Mouse (Mus musculus) stomach, postnatal 0 days (tissue): ENCODE measurements around the gene Gp1bb. TPM values are rescaled to one million over a fixed set of nuclear protein-coding genes. Genes with fewer than 3 reads are reported as not detected.

Source experiments
- ATAC-seq: fragments of 200-750 bp; cut with Nextera tagmentation; 2 replicates; pipeline ENCODE4 v1.8.0; 2017; ENCODE audit not compliant: low FRiP score, low TSS enrichment
- DNase-seq: peaks from one replicate; pipeline ENCODE4 v3.0.0-alpha.2; 2016; ENCODE audit warnings: low spot score
- H3K27ac ChIP-seq: fragments of 300-500 bp; sonication (generic); replicated peaks from 2 replicates; pipeline ENCODE4 v1.5.1; 2014; ENCODE audit warnings: mild to moderate bottlenecking, control low read depth
- H3K27me3 ChIP-seq: fragments of 300-500 bp; sonication (generic); 2 replicates; pipeline ENCODE4 v1.6.1; 2014; ENCODE audit warnings: low read length; ENCODE audit not compliant: control insufficient read depth, insufficient read depth
- H3K36me3 ChIP-seq: fragments of 300-500 bp; sonication (generic); 2 replicates; pipeline ENCODE4 v1.6.1; 2014; ENCODE audit warnings: low read length, mixed read lengths; ENCODE audit not compliant: control insufficient read depth, insufficient read depth
- H3K4me1 ChIP-seq: fragments of 300-500 bp; sonication (generic); replicated peaks from 2 replicates; pipeline ENCODE4 v1.6.1; 2014; ENCODE audit warnings: antibody characterized with exemption; ENCODE audit not compliant: control insufficient read depth, insufficient read depth
- H3K4me2 ChIP-seq: fragments of 300-500 bp; sonication (generic); replicated peaks from 2 replicates; pipeline ENCODE4 v1.6.1; 2014; ENCODE audit warnings: low read depth, mild to moderate bottlenecking, control low read depth, moderate library complexity
- H3K4me3 ChIP-seq: fragments of 300-500 bp; sonication (generic); 2 replicates; pipeline ENCODE4 v1.5.1; 2014; ENCODE audit warnings: low read depth, low read length, control low read depth
- H3K9ac ChIP-seq: fragments of 300-500 bp; sonication (generic); 2 replicates; pipeline ENCODE4 v1.6.1; 2014; ENCODE audit warnings: mild to moderate bottlenecking, low read length, control low read depth, mixed read lengths
- H3K9me3 ChIP-seq: fragments of 300-500 bp; sonication (generic); 2 replicates; pipeline ENCODE4 v1.6.1; 2016; ENCODE audit warnings: low read length; ENCODE audit not compliant: control insufficient read depth
- CTCF ChIP-seq: IDR thresholded peaks from 2 replicates; pipeline ENCODE4 v1.5.1; 2016; ENCODE audit warnings: antibody characterized with exemption, low read depth, mild to moderate bottlenecking, moderate library complexity
- EP300 ChIP-seq: optimal IDR thresholded peaks from 2 replicates; pipeline ENCODE3; 2016; ENCODE audit warnings: antibody characterized with exemption
- WGBS: fragments of 180-500 bp; shearing (Covaris S2); extraction: QIAGEN DNeasy Blood & Tissue Kit; methylation state at CpG from one replicate; pipeline ENCODE4 v1.1.7; 2014; 5-methylcytosine and 5-hydroxymethylcytosine counted together
- polyA plus RNA-seq: library from polyadenylated mRNA; unstranded; fragments of >200 nt; fragmentation: Nextera tagmentation; extraction: Ambion mirVana; gene quantifications from 2 replicates; pipeline ENCODE4 v1.2.1, GENCODE M21; 2015

Gene Gp1bb
- polyA plus RNA-seq, 1 experiment from 2014 or later = 4.6 TPM

DNA sequence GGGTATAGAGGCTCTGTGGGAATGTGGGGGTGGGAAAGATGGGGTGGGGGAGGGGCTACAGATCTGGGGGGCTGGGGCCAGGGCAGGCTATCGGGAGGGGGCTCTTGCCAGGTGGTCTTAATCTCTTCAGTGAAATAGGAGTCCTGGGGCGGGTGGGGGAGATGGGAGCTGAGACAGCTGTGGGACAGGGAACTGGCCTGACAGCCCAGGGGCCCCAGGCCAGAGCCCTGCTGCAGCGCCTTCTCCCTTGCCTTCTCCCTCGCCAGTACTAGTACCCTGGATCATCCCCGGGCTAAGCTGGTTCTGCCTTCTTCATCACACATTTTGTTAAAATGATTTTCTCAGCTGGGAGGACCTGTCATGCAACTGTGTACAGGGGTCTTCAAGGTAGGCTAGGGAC is 25.9 kb downstream of the Gp1bb start:
- peaks cover 5% of the 10 kb centered on the region for H3K4me1 ChIP-seq
- WGBS = 58% methylated on average over 5 of the region's 5 CpGs

DNA sequence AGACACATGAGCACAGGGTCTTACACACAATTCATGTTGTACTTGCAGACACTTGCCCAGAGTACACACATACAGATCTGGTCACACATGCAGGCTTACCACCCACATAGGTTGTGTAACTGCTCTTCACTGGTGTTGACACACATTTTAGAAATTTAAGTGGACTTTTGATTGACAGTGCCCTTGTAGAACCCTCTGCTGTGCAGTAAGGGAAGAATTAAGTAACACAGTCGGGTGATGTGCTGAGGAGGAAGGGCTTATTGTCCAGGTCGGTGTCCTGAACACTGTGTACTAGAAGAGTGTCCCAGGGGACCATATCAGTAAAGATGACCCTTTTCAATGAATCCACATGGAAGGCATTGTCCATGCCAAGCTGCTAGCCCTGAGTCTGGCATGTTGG is 28.3 kb downstream of the Gp1bb start:
- peaks cover 6% of the 10 kb centered on the region for H3K4me1 ChIP-seq
- H3K9ac ChIP-seq = no peak overlapping the region
- TF ChIP-seq CTCF (no peak), EP300 (no peak)
- H3K36me3 ChIP-seq = no peaks in the 10 kb centered on the region
- H3K4me3 ChIP-seq = no peak overlapping the region
- no peak overlapping the region for H3K27ac ChIP-seq
- H3K27me3 ChIP-seq = peaks cover 12% of the 10 kb centered on the region; the same call in 1 of the 2 replicates
- 76% methylated on average over 2 of the region's 2 CpGs for WGBS
- DNase-seq = no peak
- ATAC-seq = no peak
- no peaks in the 10 kb centered on the region for H3K9me3 ChIP-seq
- no peak overlapping the region for H3K4me2 ChIP-seq

More for the DNA sequence above, 25.9 kb downstream of the Gp1bb start:
- Histone ChIP-seq H3K9ac (no peak overlapping the region), H3K9me3 (no peaks in the 10 kb centered on the region), H3K36me3 (no peaks in the 10 kb centered on the region), H3K4me2 (no peak overlapping the region), H3K4me3 (no peak overlapping the region), H3K27ac (no peak overlapping the region), H3K27me3 (no peaks in the 10 kb centered on the region)
- ATAC-seq (no peak), DNase-seq (no peak)
- TF ChIP-seq CTCF (no peak), EP300 (no peak)

DNA sequence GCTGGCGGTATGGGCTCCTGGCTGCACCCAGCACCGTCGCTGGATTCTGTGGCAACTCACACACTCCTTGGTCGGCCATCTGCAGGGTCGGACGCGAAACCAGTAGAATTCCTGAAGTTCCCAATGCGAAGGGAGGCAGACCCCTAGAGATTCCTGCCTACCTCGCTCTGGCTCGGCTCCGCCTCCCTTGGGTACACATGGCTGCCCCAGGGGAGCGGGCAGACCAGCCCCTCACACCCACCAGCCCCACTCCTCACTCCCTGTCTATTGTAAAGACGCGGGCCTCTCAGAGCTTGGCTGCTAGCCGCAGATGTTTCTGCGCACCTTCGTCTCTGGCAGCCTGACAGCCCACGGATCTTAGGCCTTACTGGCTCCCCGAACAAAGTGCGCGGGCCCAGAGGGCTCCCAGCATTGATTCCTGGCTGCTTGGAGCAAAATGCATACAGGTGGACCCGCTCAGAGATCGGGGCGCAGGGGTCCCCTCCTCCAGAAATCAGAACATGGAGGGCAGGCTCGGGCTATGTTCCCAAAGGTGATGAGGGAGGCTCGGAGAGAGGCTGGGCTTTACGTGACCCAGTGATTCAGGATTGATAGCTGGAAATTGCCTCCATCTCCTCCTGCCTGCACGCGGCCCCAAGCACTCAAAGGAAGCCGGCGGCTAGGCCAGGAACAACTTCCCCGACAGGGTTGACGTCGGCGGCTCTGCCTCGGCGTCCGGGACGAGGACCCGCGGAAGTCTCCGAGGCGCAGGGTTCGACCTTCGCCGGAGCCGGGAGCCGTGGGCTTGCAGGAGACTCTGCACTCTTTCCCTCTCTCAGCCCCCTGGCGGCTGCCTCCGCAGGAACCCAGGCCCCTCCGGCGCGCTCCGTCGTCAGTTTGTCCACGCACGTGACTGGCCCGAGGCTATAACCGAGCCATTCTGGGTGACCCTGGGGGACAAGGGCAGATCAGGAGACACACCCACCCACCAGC is 30.9 kb downstream of the Gp1bb start:
- peak; percentile 31 for DNase-seq
- H3K27me3 ChIP-seq = peaks cover 27% of the 10 kb centered on the region
- H3K9ac ChIP-seq = no peak overlapping the region
- no peak overlapping the region for H3K27ac ChIP-seq
- TF ChIP-seq CTCF (peak; percentile 62), EP300 (no peak)
- ATAC-seq = no peak
- peak overlapping the region; percentile 42 for H3K4me2 ChIP-seq
- 6% methylated on average over 58 of the region's 59 CpGs for WGBS
- H3K9me3 ChIP-seq = no peaks in the 10 kb centered on the region
- peak overlapping the region; percentile 22 for H3K4me3 ChIP-seq
- H3K4me1 ChIP-seq = peaks cover 9% of the 10 kb centered on the region
- H3K36me3 ChIP-seq = no peaks in the 10 kb centered on the region

DNA sequence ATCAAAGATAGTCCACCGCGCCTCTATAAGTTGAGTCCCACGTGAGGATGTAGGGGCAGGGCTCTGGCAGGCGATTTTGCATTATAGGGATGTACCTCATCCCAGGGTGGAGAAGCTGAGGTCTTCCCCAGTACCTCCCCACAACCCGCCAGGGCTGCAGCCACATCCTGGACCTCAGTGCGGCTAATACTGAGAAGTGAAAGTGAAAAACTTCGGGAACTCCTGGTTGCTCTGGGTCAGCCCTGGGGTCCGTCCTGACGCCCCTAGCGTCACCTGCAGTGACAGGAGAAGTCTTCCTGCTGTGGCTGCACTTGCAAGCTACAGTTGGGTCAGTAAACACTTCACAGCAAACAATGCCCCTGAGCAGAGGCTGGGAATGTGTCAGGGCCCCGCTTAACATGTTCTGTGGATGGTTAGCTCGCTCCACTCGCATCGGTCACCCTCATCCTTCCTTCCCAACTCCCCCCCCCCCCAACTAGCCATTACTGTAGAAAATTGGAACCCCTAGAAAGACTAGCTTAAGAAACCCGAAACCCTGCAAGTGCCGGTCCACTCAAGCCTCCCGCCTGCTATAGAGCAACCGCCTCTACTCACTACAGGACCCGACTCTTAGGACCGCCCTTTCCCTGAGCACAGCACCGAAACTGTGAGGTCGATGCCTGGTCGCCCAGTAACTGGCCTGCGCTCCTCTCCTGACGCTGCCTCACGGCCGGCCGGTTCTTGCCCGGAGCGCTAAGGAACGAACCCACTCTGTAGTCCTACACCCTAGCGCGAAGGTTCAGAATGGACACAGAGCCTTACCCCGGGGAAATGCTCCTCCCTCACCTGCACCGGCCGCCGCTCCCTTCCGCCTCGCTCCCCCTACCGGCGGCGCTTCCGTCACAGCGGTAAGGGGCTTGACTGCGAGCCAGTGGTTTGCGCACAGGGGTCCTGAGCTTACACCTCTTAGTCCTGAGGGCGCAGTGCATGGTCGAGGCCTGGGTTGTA is 32.1 kb downstream of the Gp1bb start, which contains the start of gene Tbx1:
Tbx1 (minus strand) TSS at position 868 of the 987 bp plus-strand sequence.
- ATAC-seq (no peak), DNase-seq (peak; percentile 62)
- WGBS = 15% methylated on average over 48 of the region's 48 CpGs
- peak within 1 kb of the TSS; percentile 35 for H3K4me3 ChIP-seq
- H3K36me3 ChIP-seq = no peaks in the 10 kb centered on the region
- H3K27ac ChIP-seq = no peak within 1 kb of the TSS
- TF ChIP-seq CTCF (peak; percentile 64), EP300 (no peak)
- no peaks in the 10 kb centered on the region for H3K9me3 ChIP-seq
- peak within 1 kb of the TSS; percentile 59 for H3K4me2 ChIP-seq
- H3K4me1 ChIP-seq = peaks cover 10% of the 10 kb centered on the region
- H3K27me3 ChIP-seq = peaks cover 39% of the 10 kb centered on the region
- no peak within 1 kb of the TSS for H3K9ac ChIP-seq

DNA sequence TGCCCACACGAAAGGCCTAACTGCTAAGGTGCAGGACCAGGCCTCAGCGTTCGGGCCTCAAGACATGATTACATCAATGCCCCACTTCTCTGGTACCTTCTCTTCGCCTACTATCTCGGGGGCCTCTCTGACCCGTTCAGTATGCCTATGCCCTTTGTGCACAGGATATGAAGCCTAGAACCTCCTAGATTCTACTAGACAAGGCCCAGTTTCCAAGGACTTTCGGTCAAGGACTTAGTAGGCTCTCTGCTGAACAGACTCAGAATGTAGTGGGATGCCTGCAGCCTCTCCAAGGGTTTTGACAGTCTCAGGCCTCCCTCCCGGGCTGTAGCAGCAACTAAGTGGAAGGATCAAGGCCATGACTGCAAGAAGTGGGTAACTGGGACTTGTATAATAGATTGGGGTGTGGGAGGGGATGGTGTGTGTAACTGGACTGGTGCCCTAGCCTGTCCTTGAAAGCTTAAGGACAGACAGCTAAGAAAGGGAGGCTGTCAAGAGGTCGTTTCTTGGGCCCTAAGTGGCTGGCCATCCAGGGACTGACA is 33.1 kb downstream of the Gp1bb start:
- Histone ChIP-seq H3K9ac (no peak overlapping the region), H3K9me3 (no peaks in the 10 kb centered on the region), H3K36me3 (no peaks in the 10 kb centered on the region), H3K27me3 (peaks cover 43% of the 10 kb centered on the region), H3K4me3 (no peak overlapping the region), H3K4me2 (no peak overlapping the region), H3K27ac (no peak overlapping the region), H3K4me1 (peaks cover 10% of the 10 kb centered on the region)
- DNase-seq (no peak), ATAC-seq (no peak)
- WGBS = 71% methylated on average over 9 of the region's 9 CpGs
- TF ChIP-seq CTCF (no peak), EP300 (no peak)
